Mouse (Mus musculus) cerebellum, adult (tissue): ENCODE measurements around the gene Atp13a3.

Experiments
- ATAC-seq: cut with Nextera tagmentation; 2 replicates; pipeline ENCODE4 v1.9.2; 2017; ENCODE audit warnings: mild to moderate bottlenecking, moderate library complexity, mixed read lengths; ENCODE audit not compliant: insufficient number of reproducible peaks, low FRiP score, low TSS enrichment

Gene Atp13a3

GRCm38 (mm10) chr16:30282844-30283495, 122.8 kb downstream of the Atp13a3 start, which contains the start of gene Lrrc15:
TSS of gene Lrrc15 (minus strand) at chr16:30283256.
- ATAC-seq: no peak

GRCm38 (mm10) chr16:30280676-30281297, 125.0 kb downstream of the Atp13a3 start:
- no peak for ATAC-seq

GRCm38 (mm10) chr16:30278406-30278805, 127.4 kb downstream of the Atp13a3 start:
- no peak for ATAC-seq

GRCm38 (mm10) chr16:30275558-30276340, 130.0 kb downstream of the Atp13a3 start:
- no peak for ATAC-seq

- no peak for ATAC-seq
Measured at GRCm38 (mm10) chr16:30273065-30273464, 132.7 kb downstream of the Atp13a3 start.

- ATAC-seq: no peak
Measured at GRCm38 (mm10) chr16:30271941-30272595, 133.7 kb downstream of the Atp13a3 start.

- no peak for ATAC-seq
Measured at GRCm38 (mm10) chr16:30271223-30271761, 134.5 kb downstream of the Atp13a3 start.

- no peak for ATAC-seq
Measured at GRCm38 (mm10) chr16:30267359-30267758, 138.4 kb downstream of the Atp13a3 start, which contains the start of gene Cpn2. TSS of gene Cpn2 (minus strand) at chr16:30267499.

GRCm38 (mm10) chr16:30266561-30266960, 139.2 kb downstream of the Atp13a3 start:
- ATAC-seq: no peak

GRCm38 (mm10) chr16:30265611-30266010, 140.2 kb downstream of the Atp13a3 start:
- no peak for ATAC-seq

- no peak for ATAC-seq
Measured at GRCm38 (mm10) chr16:30263156-30263555, 142.6 kb downstream of the Atp13a3 start.

GRCm38 (mm10) chr16:30262664-30263063, 143.1 kb downstream of the Atp13a3 start:
- ATAC-seq: no peak
